Mouse (Mus musculus) ES-Bruce4 (cell line): Measurements from ENCODE around the gene Atxn2l.

Experiments
- CTCF ChIP-seq: IDR thresholded peaks from one replicate; pipeline ENCODE4 v1.8.1; 2011; ENCODE audit warnings: low read depth, low read length
- EP300 ChIP-seq: IDR thresholded peaks from 2 replicates; pipeline ENCODE4 v1.6.1; 2011; ENCODE audit warnings: low read depth, low read length; ENCODE audit not compliant: insufficient read depth
- POLR2A ChIP-seq: IDR thresholded peaks from one replicate; pipeline ENCODE4 v1.8.1; 2011; ENCODE audit warnings: low read length; ENCODE audit not compliant: insufficient read depth

GRCm38 (mm10) chr7:126460623-126461399 is 42.4 kb downstream of the Atxn2l start:
- no peak for TF ChIP-seq POLR2A
- TF ChIP-seq CTCF, result no peak
- no peak for TF ChIP-seq EP300
